Mouse (Mus musculus) telencephalon, adult 2 months (tissue): ENCODE results near the gene Abl1.

ENCODE experiments used
- DNase-seq: peaks from one replicate; pipeline ENCODE4 v3.0.0-alpha.2; 2011; ENCODE audit warnings: low read depth, low spot score

Abl1 gene

DNA sequence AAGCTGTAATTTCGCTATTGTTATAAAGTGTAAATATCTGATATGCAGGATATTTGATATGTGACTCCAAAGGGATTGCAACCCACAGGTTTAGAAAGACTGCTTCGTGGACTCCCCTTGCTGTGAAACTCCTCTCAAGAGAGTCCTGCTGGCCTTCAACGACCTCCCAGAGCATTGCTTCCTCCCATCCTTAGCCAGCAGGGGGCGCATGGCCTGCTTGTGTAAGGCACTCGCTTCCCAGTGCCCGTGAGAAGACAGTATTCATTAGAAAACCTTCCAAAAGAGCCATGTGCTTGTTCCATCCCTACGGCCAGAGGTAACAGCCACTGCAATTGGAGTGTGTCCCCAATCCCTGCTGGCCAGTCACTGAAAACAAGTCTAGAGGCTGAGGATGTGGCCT, 98.9 kb downstream of the Abl1 start:
- DNase-seq = no peak

DNA sequence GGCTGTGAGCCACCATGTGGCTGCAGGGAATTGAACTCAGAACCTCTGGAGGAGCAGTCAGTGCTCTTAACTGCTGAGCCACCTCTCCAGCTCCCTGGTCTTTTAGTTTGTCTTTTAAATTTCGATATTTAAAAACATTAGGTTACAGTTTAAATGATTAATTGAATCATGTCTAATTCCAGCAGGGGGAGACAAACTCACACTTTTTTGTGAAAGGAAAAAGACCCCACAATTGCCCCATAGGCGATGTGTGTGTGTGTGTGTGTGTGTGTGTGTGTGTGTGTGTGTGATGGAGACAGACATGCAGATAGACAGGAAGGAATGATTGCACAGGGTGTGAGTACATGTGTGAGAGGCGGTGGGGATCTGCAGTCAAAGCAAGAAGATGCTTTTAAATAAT, 100.1 kb downstream of the Abl1 start:
- no peak for DNase-seq

DNA sequence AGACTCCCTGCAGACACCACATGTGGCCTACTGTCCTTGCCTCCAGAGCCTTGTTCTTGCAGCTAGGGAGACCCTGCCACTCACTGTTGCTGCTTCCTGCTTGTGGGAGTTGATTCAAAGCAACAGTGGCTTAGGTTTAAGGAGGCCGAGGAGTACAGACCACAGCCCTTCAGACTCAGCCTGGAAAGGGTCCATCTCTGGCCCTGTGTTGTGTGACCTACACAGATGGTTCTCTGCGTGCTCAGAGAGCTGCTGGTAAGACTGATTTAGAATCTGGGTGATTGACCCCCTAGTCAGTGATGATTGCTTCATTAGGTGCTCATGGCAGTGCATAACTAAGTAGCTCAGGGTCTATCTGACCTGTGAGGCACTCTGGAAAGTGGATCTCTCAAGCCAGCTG, 101.0 kb downstream of the Abl1 start:
- no peak for DNase-seq

DNA sequence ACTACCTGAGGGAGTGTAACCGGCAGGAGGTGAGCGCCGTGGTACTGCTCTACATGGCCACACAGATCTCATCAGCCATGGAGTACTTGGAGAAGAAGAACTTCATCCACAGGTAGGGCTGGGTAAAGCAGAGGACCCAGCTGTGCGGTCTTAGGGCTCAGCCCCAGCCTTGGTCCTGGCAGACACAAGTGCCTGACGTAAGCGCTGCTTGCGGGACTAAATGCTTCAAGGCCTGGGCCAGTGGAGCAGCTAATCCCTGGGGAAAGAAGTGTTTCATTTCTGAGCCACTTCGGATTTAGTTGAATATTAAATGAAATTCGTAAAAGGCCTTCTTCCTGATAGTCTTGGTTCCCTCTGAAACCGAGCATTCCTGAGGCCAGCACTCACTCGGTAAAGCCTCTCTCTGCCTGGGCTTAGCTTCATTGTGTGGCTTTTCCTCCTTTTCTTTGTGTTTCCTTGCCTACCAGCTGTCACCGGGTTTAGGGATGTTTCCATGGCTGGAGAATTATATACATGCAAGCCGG, 102.6 kb downstream of the Abl1 start:
- DNase-seq = no peak

DNA sequence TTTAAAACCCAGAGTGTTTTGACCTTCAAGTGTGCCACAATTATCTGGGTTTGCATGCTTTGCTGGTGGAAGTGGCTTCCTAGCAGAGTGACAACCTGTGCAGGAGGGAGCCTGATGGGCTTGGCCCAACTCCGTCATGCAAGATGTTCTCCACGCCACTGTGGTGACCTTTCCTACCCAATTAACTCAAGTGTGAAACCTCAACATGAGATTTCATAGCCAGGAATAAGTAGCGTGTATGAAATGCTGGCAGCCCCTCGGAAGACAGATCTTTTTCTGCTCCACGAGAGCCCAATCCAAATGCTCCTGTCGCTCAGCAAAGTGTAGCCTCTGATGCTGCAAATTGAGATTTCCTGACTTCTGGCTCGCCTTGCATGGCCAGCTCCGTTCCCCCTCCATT, 103.1 kb downstream of the Abl1 start:
- no peak for DNase-seq

DNA sequence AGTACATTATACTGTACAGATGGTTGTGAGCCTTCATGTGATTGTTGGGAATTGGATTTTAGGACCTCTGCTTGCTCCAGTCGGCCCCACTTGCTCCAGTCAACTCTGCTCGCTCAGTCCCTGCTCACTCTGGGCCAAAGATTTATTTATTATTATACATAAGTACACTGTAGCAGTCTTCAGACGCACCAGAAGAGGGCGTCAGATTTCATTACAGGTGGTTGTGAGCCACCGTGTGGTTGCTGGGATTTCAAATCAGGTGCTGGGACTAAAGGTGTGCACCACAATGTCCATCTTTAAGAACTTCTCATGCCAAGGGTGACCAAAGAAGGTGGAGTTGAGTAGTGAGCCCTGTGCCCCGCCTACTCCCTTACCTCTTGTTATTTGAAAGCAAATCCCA, 104.4 kb downstream of the Abl1 start:
- no peak for DNase-seq

DNA sequence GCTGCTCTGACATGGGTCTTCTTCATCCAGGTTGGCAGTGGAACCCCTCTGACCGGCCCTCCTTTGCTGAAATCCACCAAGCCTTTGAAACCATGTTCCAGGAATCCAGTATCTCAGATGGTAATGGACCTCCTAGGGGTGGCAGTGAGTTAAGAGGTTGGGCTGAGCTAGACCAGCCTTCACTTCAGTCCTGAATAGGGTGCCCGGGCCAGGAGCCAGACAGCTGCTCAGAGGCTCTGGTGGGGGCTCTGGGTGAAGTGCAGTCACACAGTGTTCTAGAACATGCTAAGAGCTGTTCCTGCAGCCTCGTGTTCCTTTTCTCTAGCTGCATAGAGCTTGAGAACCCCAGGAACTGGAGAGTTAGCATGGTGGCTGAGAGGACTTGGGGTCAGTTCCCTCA, 108.8 kb downstream of the Abl1 start:
- no peak for DNase-seq

DNA sequence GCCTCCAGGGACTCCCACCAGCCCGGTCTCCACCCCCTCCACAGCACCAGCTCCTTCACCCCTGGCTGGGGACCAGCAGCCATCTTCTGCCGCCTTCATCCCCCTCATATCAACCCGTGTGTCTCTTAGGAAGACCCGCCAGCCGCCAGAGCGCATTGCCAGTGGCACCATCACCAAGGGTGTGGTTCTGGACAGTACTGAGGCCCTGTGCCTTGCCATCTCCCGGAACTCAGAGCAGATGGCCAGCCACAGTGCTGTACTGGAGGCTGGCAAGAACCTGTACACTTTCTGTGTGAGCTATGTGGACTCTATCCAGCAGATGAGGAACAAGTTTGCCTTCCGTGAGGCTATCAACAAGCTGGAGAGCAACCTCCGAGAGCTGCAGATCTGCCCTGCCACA, 113.2 kb downstream of the Abl1 start:
- DNase-seq = no peak

DNA sequence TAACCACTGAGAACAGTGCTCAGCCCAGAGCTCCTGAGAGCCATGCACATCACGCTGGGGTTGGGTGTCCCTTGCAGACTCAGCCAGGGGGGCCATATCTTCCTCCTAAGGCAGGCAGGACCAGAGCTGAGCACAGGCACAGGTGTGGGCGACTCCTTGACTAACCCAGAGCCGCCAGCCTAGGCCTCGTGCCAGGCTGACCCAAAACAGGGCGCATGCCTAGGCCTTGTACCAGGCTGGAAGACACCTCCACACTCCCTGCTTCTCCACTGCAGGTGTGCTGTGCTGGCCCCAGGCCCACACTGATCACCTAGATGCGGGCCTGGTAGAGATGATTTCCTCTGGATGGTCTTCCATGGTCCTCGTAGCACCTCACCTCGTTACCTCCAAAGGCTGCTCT, 114.6 kb downstream of the Abl1 start:
- no peak for DNase-seq

DNA sequence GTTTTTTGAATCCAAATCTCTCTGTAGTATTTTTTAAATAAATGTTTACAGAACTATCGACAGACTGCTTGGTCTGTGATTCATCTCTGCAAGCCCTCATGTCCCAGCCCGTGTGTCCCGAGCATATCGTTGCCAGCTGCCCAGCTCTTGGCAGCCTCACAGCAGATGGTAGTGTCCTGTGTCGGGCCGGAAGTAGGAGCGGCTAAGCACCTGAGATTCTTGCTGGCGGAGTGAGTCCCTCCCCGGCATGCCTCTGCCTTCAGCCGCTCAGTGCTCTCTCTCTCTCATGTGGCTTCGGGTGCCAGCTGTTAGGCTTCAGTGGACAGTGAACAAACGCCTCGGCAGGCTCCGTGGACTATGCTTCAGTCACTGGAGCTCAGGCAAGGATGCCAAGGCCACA, 115.3 kb downstream of the Abl1 start:
- DNase-seq = no peak

DNA sequence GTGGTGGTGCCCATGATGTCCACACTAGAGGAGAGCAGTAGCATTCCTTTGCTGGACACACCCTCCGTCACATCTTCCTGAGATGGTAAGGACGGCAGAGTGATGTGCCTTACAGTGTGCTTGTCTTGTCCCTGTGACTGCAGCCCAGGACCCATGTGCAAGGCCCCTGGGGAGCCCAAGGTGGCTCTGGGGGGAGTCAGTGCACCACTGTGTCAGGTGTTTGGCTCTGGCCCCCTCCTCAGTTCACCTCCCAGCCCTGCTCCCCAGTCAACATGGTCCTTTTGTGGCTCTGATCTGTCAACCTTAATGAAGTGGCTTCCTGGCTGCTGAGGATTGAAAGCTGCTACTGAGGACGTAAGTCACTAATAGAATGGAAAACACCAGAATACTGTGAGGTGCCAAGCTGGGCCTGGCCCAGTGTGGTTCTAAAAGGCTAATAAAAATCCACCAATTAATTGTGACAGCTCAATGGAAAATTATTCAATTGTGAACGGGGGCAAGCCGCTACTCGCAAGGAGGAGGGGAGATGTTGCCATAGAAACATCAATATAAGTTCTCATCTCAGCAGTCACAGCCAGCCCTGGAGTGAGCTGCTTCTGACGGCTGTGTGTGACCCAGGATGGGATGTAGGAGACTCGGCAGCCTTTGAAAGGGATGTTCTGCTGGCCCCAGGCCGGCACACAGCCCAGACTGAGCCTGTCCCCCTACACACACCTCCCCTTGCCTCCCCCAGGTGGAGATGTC, 118.6 kb downstream of the Abl1 start:
- DNase-seq = no peak

DNA sequence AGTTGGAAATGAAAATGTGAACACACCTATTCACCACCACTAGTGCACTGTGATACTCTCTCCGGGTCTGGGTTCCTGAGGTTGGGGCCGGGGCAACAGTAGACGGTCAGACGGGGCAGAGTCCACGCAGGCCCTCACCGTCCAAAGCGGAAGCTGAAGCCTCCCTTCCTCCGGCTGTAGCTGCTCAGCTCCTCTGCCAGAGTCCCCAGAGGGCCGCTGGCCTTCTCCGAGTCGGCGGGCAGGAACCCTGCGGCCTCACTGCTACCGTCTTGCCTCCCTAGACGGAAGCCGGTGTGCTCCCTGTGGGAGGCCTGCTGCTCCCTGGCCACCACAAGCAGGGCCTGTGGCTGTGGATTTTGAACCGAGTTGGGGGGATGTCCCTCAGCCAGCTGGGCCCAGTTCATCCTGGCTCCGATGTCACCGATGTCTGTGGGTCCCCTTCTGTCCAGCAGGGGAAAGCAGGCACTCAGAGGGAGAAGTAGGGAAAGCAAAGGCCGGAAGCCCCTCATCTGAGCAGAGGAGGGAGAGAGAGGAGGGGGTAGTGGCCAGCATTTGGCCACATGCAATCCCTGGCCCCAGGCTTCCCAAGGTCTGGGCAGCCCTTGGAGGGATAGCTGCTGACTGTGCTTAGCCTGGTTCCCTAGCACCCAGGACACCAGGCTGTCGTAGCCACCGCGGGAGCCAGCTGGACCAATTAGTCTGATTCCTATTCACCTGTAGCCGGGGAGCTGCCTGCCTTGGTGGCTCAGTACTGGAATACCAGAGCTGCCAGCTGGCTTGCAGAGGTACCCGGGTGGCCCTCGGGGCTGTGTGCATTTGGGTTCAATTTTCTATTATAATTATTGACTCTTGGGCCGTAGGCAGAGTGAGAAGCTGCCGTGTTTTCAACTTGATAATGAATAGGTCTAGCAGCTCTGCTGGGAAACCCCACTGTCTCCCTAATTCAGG, 120.5 kb downstream of the Abl1 start:
- no peak for DNase-seq

DNA sequence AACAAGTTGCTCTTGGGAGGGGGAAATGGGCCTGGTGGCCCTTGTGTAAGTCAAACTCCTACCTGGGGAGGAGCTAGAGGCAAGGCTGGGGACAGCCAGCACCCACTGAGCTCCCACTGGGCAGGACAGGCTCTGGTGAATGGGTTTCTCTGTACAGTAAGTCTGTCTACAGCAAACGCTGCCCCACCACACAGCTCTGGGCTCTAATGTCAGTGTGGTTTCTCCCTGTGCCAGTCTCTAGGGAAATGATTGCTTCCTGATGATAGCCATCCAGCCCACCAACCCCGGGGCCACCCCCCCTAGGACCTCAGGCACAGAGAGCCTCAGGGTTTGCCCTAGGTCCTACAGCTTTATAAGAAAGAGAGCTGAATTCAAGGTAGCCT, 121.2 kb downstream of the Abl1 start:
- no peak for DNase-seq

DNA sequence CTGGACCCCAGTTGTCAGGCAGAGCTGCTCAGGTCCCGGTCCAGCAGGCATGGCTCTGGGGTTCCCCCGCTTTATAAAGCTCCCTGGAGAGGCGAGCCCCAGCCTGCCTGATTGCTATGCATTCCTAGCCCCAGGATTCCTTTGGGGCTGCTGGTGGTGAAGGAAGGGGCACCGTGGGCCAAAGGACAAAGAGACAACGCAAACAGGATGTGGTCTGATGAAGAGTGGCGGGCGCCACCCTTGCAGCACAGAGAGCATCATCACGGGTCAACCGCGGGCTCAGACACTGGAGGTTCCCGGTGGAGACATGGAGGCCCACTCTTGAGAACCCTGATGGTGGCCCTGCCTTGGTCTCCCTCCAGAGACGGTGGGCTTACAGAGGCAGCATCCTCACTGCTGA, 122.3 kb downstream of the Abl1 start, which contains the start of gene Qrfp:
TSS of gene Qrfp (minus strand) at position 137 of the 400 bp plus-strand sequence.
- no peak for DNase-seq

DNA sequence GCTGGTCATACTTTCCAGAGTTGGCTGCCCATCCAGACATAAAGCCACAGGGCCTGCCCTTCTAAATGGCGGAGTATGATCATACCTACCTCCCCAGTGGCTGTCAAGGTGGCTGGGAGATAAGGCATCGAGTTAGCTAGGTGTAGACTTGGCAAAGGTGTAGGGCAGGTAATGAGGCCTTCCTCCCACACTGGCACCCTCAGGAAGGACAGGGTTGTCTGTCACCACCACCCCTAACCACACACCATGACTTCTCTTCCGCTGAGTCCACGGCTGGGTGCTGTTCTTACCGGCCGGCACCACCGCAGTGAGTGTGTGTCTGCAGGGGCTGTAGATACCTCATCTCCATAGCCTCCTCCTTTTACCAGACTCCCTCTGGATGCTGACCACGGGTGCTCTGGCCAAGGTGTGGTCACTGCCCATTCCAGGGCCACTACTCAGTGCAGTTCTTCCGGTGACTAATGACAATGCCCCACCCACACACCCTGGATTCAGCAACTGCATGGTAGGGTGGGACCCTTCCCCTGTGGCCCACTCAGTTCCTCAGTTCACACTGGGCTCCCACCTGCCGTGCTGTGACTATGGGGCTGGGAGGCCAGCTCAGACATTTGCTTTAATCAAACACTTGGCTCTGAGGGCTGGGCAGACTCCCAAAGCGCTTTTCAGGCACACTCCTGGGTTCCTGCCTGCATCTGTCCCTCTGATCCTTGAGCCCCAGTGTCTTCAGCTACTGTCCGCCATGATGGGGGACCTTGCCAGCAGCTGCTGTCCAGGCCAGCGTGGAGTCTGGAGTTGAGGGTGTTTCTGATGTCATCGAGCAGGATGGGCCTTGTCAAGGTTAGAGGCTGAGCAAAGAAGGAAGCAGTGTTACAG, 123.1 kb downstream of the Abl1 start:
- no peak for DNase-seq

DNA sequence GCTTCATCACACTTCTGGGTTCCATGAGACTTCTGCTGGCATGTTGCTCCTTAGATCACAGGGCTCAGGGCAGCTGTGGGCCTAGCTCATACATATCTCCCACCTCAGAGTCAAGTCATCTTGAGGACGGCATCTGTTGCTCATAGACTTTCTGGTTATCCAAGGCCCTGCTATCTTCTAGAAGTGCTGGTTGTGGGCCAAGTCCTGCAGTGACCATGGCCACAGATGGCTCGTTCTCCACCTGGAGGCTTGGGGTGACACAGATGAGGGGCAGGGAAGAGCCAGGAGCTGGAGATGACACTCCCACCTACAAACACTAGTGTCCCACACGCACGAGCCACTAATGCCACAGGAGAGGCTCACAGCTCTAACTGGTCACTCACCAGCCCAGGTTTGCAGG, 125.5 kb downstream of the Abl1 start:
- no peak for DNase-seq

DNA sequence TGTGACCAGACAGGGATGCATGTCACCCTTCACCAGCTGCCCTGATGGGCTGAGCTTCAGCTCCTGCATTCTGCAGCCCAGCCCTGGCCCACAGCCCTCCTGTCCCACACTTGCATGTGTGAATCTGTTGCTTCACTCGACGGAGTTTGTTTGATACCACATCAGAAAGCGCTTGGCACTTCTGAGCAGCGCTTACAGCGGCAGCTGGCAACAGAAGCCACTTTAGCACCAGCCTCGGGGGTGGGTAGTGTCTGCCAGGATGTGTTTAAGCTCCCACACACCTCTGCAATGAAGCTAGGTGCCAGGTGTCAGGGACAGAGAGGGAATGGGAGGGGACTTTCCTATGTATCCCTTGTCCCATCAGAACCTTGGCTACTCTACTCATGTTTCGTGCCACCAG, 126.5 kb downstream of the Abl1 start:
- peak; percentile 54 for DNase-seq

DNA sequence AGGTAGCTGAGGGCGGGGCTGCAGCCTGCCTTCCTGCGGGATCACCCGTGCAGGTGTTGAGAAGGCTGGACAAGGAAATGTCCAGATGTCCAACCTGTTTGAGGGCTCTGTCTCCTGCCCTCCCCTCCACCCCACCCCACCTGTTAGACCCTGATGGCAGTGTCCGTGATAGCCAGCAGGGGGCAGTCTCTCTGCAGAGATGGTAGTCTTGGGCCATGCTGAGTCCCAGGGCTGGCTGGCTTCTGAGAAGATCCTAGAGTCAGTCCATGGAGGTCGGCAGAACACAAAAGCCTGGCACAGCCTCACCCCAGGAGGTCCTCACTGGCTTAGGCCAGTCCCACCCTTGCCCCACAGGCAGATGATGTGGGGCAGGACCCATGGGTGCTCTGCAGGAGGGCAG, 127.2 kb downstream of the Abl1 start:
- DNase-seq = no peak

DNA sequence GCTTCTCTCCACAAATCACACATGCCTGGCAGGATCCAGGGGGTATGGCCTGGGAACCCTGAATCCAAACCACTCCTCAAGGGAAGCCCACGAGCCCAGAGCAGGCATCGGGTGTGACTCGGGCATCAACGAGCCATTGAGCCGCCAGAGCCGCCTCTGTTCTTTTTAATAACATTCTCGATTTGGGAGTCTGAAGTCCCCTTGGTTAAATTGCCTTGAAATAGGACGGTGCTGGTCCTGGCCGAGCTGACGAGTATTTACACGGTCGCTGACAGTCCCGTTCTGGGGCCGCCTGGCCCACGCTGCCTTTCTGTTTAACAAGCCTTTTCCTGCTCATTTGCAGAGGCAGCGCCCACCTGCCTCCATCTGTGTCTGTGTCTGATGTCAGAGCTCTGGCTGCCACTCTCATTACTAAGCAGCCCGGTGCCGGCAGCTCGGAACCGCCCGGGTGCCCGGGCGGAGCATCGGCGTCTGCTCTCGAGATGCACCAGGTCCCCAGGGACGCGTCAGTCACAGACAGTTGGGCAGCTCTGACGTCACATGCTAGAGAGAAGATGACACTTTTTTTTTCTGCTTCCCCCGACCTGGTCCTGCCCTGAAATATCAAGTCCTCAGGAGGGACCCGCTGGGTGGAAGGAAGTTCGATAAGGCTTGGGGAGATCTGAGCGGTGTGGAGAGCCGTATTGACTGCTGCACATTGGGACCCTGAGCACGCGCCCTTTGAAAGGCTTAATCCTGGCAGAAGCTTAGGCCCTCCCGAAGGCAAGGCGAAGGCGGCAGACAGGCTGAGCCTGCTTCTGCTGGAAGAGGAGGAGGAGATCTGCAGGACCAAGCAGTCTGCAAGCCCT, 134.6 kb downstream of the Abl1 start:
- DNase-seq = peak; percentile 72

DNA sequence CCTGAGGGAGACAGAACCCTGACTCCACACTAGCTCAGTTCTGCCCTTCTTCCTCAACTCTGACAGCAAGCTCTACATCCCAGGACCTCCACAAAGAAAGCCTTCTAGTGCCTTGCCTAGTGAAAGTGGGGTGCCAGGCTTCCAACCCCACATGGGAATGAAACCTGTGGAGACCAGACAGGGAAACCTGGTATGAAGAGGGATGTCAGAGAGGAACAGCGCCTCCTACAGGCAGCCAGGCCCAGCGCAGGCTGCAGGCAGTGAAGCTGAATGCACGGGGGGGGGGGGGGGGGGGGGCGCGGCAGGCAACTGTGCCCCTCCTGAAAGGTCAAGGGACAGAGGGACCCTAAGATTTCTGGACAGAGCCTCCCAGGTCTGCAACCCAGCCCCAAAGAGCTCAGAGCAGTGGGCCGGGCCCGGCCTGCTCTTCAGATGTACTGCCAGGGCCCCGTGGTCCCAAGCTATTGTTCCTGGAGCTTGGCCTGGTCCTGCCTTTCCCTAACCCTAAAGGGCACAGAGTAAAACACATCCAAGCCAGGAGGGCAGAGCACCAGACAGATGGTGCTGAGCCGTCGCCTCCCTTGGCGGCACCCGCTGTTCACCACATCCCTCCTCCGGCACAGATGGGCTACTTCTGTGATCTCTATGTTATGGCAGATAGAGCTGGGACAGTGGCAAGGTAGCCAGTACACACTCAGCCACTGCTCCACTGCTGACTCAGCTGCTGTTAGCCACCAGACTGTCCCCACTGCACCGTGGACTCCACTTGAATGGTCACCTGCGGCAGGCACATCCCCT, 136.0 kb downstream of the Abl1 start:
- no peak for DNase-seq
